In the genomic region with DNA sequence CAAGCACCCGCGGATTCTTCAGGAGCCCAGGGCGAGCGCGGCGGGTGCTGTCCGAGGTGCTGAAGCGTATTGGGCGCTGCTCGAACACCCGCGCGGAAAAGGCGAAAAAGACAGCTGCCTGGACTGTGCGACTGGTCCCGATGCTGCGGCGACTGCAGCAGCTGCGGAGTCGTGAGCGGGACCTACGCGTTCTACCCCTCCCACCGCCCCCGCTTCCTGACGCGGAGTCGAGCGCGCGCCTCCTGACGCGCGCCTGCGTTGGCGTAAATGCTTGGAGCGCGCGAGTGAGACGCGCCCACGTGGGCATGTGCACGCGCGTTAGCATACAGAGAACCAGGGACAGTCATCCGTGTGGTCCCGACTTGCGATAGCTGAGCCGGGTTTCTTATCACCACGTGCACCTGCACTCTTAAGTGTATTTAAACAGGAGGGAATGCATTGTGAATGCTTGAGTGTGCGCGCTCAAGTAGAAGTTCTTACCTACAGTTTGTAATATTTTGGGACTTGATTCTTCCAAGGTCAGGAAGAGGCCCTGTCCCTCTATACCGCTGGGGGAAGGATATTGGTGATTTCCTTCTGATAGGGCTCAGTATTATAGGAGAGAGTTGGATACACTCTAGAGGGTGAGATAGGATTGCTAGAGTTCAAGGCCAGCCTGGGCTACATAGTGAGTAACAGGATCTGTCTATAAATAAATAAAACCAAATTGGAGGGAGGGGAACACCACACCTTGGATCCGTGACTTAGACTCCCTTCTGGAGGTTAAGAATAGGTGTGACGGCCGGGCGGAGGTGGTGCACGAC, we compare ENCODE assay signal across 9 mouse cellular contexts. TPM values are rescaled to one million over a fixed set of nuclear protein-coding genes. Genes with fewer than 3 reads are reported as not detected.
DNase-seq lines count a peak whose midpoint lies in the region; ATAC-seq and TF ChIP-seq lines count a peak whose summit lies in the region.
"Had no signal": no experiment of that assay in that cellular context is flagged by ENCODE, and none has a peak within 500 bp of the region (broad histone marks: within the 10 kb centered on the region; RNA-seq: fewer than 3 reads in every experiment).

A gene (minus strand): TSS at position 217 of the 803 bp plus-strand sequence.

- peak; percentile 99 for TF ChIP-seq POLR2A in olfactory bulb, adult 2 months (IDR thresholded peaks at IDR 0.05; ENCODE audit: insufficient read depth, low read depth, low read length)
- TF ChIP-seq POLR2A in thymus, adult 2 months (IDR thresholded peaks at IDR 0.05; ENCODE audit: control insufficient read depth, extremely low read depth, insufficient read depth, low read length, poor library complexity) = no peak

- peaks cover 63% of the 10 kb centered on the region for H3K27me3 ChIP-seq in E14TG2a.4 (ENCODE audit: insufficient read depth, low read length)
- peaks cover 74% of the 10 kb centered on the region for H3K27me3 ChIP-seq in forebrain, embryonic 10.5 days (ENCODE audit: poor library complexity, severe bottlenecking)
- peaks cover 26% of the 10 kb centered on the region for H3K27me3 ChIP-seq in lung, embryonic 14.5 days (ENCODE audit: insufficient read depth, low read length)
- no peaks in the 10 kb centered on the region; the same call in 1 of the 2 replicates for H3K27me3 ChIP-seq in thymus, adult 2 months (ENCODE audit: control insufficient read depth, insufficient read depth, low read length)

- no peak within 1 kb of the TSS for H3K9ac ChIP-seq in lung, embryonic 14.5 days

- peaks cover 56% of the 10 kb centered on the region for H3K4me1 ChIP-seq in E14TG2a.4 (replicated peaks; ENCODE audit: low read depth, low read length)
- H3K4me1 ChIP-seq in forebrain, embryonic 10.5 days = peaks cover 10% of the 10 kb centered on the region
- H3K4me1 ChIP-seq in lung, embryonic 14.5 days (ENCODE audit: insufficient read depth) = no peaks in the 10 kb centered on the region; the same call in 1 of the 2 replicates
- H3K4me1 ChIP-seq in olfactory bulb, adult 2 months (ENCODE audit: control insufficient read depth, insufficient read depth, low read length) = peaks cover 14% of the 10 kb centered on the region
- peaks cover 8% of the 10 kb centered on the region for H3K4me1 ChIP-seq in thymus, adult 2 months (replicated peaks; ENCODE audit: control insufficient read depth, insufficient read depth, low read length)

- 9% methylated on average over 58 of the region's 58 CpGs for WGBS in forebrain, embryonic 10.5 days
- 9% methylated on average over 58 of the region's 58 CpGs for WGBS in lung, embryonic 14.5 days
- 7% methylated on average over 58 of the region's 58 CpGs for WGBS in olfactory bulb, adult 2 months
- WGBS in thymus, adult 2 months = 13% methylated on average over 58 of the region's 58 CpGs

- no peak within 1 kb of the TSS for H3K27ac ChIP-seq in forebrain, embryonic 10.5 days
- H3K27ac ChIP-seq in lung, embryonic 14.5 days (ENCODE audit: low read depth) = no peak within 1 kb of the TSS
- peak within 1 kb of the TSS; percentile 97 for H3K27ac ChIP-seq in olfactory bulb, adult 2 months (ENCODE audit: insufficient read depth, low read depth, low read length)
- no peak within 1 kb of the TSS for H3K27ac ChIP-seq in thymus, adult 2 months (ENCODE audit: control insufficient read depth, insufficient read depth, low read length)

- TF ChIP-seq CTCF in E14TG2a.4 (conservative IDR thresholded peaks at IDR 0.05; ENCODE audit: low read length) = no peak
- TF ChIP-seq CTCF in lung, embryonic 14.5 days (IDR thresholded peaks at IDR 0.05; ENCODE audit: low read depth) = no peak
- no peak for TF ChIP-seq CTCF in olfactory bulb, adult 2 months (IDR thresholded peaks at IDR 0.05; ENCODE audit: insufficient read depth, low read depth, low read length)
- TF ChIP-seq CTCF in thymus, adult 2 months (IDR thresholded peaks at IDR 0.05; ENCODE audit: borderline replicate concordance, control insufficient read depth, extremely low read depth, insufficient read depth, low read length, poor library complexity) = no peak

- no peaks in the 10 kb centered on the region for H3K36me3 ChIP-seq in E14TG2a.4 (ENCODE audit: insufficient read depth, low read length)
- H3K36me3 ChIP-seq in forebrain, embryonic 10.5 days (replicated peaks) = no peaks in the 10 kb centered on the region
- no peaks in the 10 kb centered on the region for H3K36me3 ChIP-seq in lung, embryonic 14.5 days (ENCODE audit: insufficient read depth)
- no peaks in the 10 kb centered on the region for H3K36me3 ChIP-seq in thymus, adult 2 months (ENCODE audit: control insufficient read depth, insufficient read depth, low read length)

- peak within 1 kb of the TSS; percentile 85 for H3K4me3 ChIP-seq in E14TG2a.4 (replicated peaks; ENCODE audit: low read length)
- peak within 1 kb of the TSS; percentile 49 for H3K4me3 ChIP-seq in forebrain, embryonic 10.5 days
- peak within 1 kb of the TSS; percentile 24 for H3K4me3 ChIP-seq in lung, embryonic 14.5 days (ENCODE audit: low read depth, low read length)
- H3K4me3 ChIP-seq in olfactory bulb, adult 2 months (ENCODE audit: insufficient read depth, low read depth, low read length) = peak within 1 kb of the TSS; percentile 73
- no peak within 1 kb of the TSS for H3K4me3 ChIP-seq in thymus, adult 2 months (ENCODE audit: control insufficient read depth, insufficient read depth, low read length)

- H3K9me3 ChIP-seq in E14TG2a.4 (ENCODE audit: low read length) = no peaks in the 10 kb centered on the region
- no peaks in the 10 kb centered on the region for H3K9me3 ChIP-seq in forebrain, embryonic 10.5 days
- no peaks in the 10 kb centered on the region for H3K9me3 ChIP-seq in lung, embryonic 14.5 days (ENCODE audit: low read depth, low read length)

- DNase-seq in brain, adult 2 months (ENCODE audit: low read depth, low spot score) = peak; percentile 97
- peak; percentile 67 for DNase-seq in forebrain, embryonic 10.5 days (ENCODE audit: extremely low spot score, low spot score)
- peak; percentile 78 for DNase-seq in heart, postnatal 4 days
- DNase-seq in layer of hippocampus, adult 9-11 months = peak; percentile 93
- peak; percentile 90 for DNase-seq in lung, embryonic 14.5 days
- peak; percentile 63 for DNase-seq in thymus, adult 2 months

- peak; percentile 69 for ATAC-seq in lung, embryonic 14.5 days (ENCODE audit: insufficient read depth)
- ATAC-seq: Patski had no signal

- H3K4me2 ChIP-seq in lung, embryonic 14.5 days = peak within 1 kb of the TSS; percentile 59

RNA-seq across cellular contexts. Expression of the gene that starts here (rescaled TPM):
- 0.87 and 1.3 TPM in 2 replicates for polyA plus RNA-seq in forebrain, embryonic 10.5 days (2016; fragmentation: Nextera tagmentation; extraction: Ambion mirVana)
- total RNA-seq in heart, postnatal 4 days (2021) = not detected
- 0.78 and 0.84 TPM in 2 replicates for polyA plus RNA-seq in lung, embryonic 14.5 days (2014; fragmentation: Nextera tagmentation; extraction: Ambion mirVana)
- polyA plus RNA-seq in olfactory bulb, adult 2 months (2012; ENCODE audit: insufficient read depth, insufficient read length, low replicate concordance, missing spikeins) = 199 and 286 TPM in 2 replicates
- 0.50 TPM in 2 replicates for polyA plus RNA-seq in thymus, adult 2 months (2012; rRNA removed)

Comparison
In these comparisons a context has a peak if more than half of its experiments do, and no peak if none do; other contexts are left out.
1. RNA of the gene that starts here (polyA plus RNA-seq): 199 to 286 TPM in olfactory bulb, adult 2 months; 0.87 to 1.3 TPM in forebrain, embryonic 10.5 days, 0.78 to 0.84 TPM in lung, embryonic 14.5 days and 0.50 TPM in thymus, adult 2 months; every median in the first group is over 10 times any median in the second.
2. Peak in DNase-seq in heart, postnatal 4 days; RNA of the gene not detected or under 1 TPM.
3. Peak in DNase-seq, ATAC-seq, H3K4me3 ChIP-seq and H3K4me2 ChIP-seq in lung, embryonic 14.5 days; RNA of the gene not detected or under 1 TPM.
4. Peak in DNase-seq in thymus, adult 2 months; RNA of the gene not detected or under 1 TPM.
5. Peak in every context shown above with its lines, with median percentiles within 50 percentile points of each other: DNase-seq.